Mouse (Mus musculus): ENCODE measurements around the gene Ppp4r4. TPM values are rescaled to one million over a fixed set of nuclear protein-coding genes. Genes with fewer than 3 reads are reported as not detected.

Ppp4r4 gene
- polyA plus RNA-seq, 1 experiment from 2014 or later = 2.3 TPM

DNA sequence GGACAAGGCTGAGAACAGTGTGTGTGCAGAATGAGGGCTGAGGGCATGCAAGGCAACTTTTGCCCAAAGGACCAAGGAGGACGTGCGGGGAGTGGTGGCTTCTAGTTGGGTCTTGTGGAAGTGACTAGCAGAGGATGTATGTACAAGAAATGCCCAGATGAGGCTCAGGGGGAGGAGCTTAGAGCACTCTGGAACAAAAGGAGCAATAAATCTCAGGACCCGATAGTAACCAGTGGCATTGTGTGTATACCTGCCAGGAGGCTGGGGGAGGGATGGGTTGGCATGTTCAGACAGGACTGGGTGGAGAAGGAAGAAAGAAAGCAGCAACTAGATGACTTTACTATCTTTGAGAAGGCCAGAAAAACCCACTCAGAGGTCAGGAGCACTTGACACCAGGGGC, 27.7 kb upstream of the Ppp4r4 start:
- Histone ChIP-seq H3K4me1 (no peaks in the 10 kb centered on the region), H3K27me3 (replicated peaks) (no peaks in the 10 kb centered on the region), H3K9me3 (replicated peaks) (no peaks in the 10 kb centered on the region), H3K27ac (no peak overlapping the region), H3K36me3 (no peaks in the 10 kb centered on the region), H3K4me3 (no peak overlapping the region), H3K4me2 (no peak overlapping the region), H3K9ac (no peak overlapping the region)
- ATAC-seq = no peak
- WGBS (ENCODE audit: insufficient replicate concordance) = 75% methylated on average over 3 of the region's 3 CpGs

GRCm38 (mm10) chr12:103508346-103508745, 23.7 kb upstream of the Ppp4r4 start:
- WGBS (ENCODE audit: insufficient replicate concordance) = 66% methylated on average over 4 of the region's 4 CpGs
- Histone ChIP-seq H3K9me3 (replicated peaks) (no peaks in the 10 kb centered on the region), H3K4me1 (no peaks in the 10 kb centered on the region), H3K36me3 (no peaks in the 10 kb centered on the region), H3K4me3 (no peak overlapping the region), H3K27me3 (replicated peaks) (no peaks in the 10 kb centered on the region), H3K9ac (no peak overlapping the region), H3K27ac (no peak overlapping the region), H3K4me2 (no peak overlapping the region)
- ATAC-seq = no peak

GRCm38 (mm10) chr12:103509893-103510292, 22.2 kb upstream of the Ppp4r4 start:
- 74% methylated on average over 8 of the region's 8 CpGs for WGBS (ENCODE audit: insufficient replicate concordance)
- no peak for ATAC-seq
- Histone ChIP-seq H3K9ac (no peak overlapping the region), H3K9me3 (replicated peaks) (no peaks in the 10 kb centered on the region), H3K36me3 (no peaks in the 10 kb centered on the region), H3K4me1 (no peaks in the 10 kb centered on the region), H3K27ac (no peak overlapping the region), H3K4me3 (no peak overlapping the region), H3K4me2 (no peak overlapping the region), H3K27me3 (replicated peaks) (no peaks in the 10 kb centered on the region)

GRCm38 (mm10) chr12:103511586-103511985, 20.5 kb upstream of the Ppp4r4 start:
- 31% methylated on average over 2 of the region's 2 CpGs for WGBS (ENCODE audit: insufficient replicate concordance)
- H3K4me2 ChIP-seq = no peak overlapping the region

GRCm38 (mm10) chr12:103513039-103513438, 19.0 kb upstream of the Ppp4r4 start:
- Histone ChIP-seq H3K36me3 (no peaks in the 10 kb centered on the region), H3K9me3 (replicated peaks) (no peaks in the 10 kb centered on the region), H3K4me3 (no peak overlapping the region), H3K4me2 (no peak overlapping the region), H3K27ac (no peak overlapping the region), H3K4me1 (no peaks in the 10 kb centered on the region), H3K9ac (no peak overlapping the region), H3K27me3 (replicated peaks) (no peaks in the 10 kb centered on the region)
- ATAC-seq = no peak
- WGBS (ENCODE audit: insufficient replicate concordance) = 38% methylated on average over 2 of the region's 2 CpGs

More at GRCm38 (mm10) chr12:103511586-103511985, 20.5 kb upstream of the Ppp4r4 start:
- H3K9ac ChIP-seq = no peak overlapping the region
- H3K36me3 ChIP-seq = no peaks in the 10 kb centered on the region
- no peaks in the 10 kb centered on the region for H3K27me3 ChIP-seq (replicated peaks)
- no peaks in the 10 kb centered on the region for H3K9me3 ChIP-seq (replicated peaks)
- no peak overlapping the region for H3K4me3 ChIP-seq
- H3K4me1 ChIP-seq = no peaks in the 10 kb centered on the region
- no peak for ATAC-seq
- H3K27ac ChIP-seq = no peak overlapping the region

GRCm38 (mm10) chr12:103513451-103513871, 18.6 kb upstream of the Ppp4r4 start:
- Histone ChIP-seq H3K9me3 (replicated peaks) (no peaks in the 10 kb centered on the region), H3K4me3 (no peak overlapping the region), H3K4me1 (no peaks in the 10 kb centered on the region), H3K4me2 (no peak overlapping the region), H3K27me3 (replicated peaks) (no peaks in the 10 kb centered on the region), H3K36me3 (no peaks in the 10 kb centered on the region), H3K27ac (no peak overlapping the region), H3K9ac (no peak overlapping the region)
- ATAC-seq = no peak
- WGBS (ENCODE audit: insufficient replicate concordance) = 45% methylated on average over 4 of the region's 4 CpGs

DNA sequence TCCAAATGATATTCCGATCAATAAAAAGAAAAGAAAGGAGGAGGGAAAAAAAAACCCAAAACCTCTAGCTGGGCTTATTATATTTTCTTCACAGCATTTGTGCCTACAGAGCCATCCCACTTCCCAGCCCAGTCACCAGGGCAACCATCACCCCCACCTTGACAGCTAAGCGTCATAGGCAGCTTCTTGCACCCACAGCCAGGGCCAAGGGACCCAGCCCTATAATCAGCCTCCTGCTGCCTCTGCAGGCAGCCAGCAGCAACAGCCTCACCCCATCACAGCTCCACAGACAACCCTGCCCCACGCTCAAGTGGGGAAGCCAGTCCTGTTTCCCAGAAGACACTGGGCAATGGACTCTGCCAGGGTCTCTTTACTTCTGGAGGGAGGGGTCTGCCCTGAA, 17.7 kb upstream of the Ppp4r4 start:
- no peak for ATAC-seq
- H3K9ac ChIP-seq = no peak overlapping the region

GRCm38 (mm10) chr12:103515638-103516037, 16.4 kb upstream of the Ppp4r4 start:
- Histone ChIP-seq H3K27ac (no peak overlapping the region), H3K27me3 (replicated peaks) (no peaks in the 10 kb centered on the region), H3K9ac (no peak overlapping the region), H3K9me3 (replicated peaks) (no peaks in the 10 kb centered on the region), H3K4me1 (no peaks in the 10 kb centered on the region), H3K4me3 (no peak overlapping the region), H3K36me3 (no peaks in the 10 kb centered on the region), H3K4me2 (no peak overlapping the region)
- WGBS (ENCODE audit: insufficient replicate concordance) = 57% methylated on average over 4 of the region's 4 CpGs
- no peak for ATAC-seq

More for the DNA sequence above, 17.7 kb upstream of the Ppp4r4 start:
- no peaks in the 10 kb centered on the region for H3K27me3 ChIP-seq (replicated peaks)
- no peak overlapping the region for H3K27ac ChIP-seq
- no peaks in the 10 kb centered on the region for H3K9me3 ChIP-seq (replicated peaks)
- no peak overlapping the region for H3K4me3 ChIP-seq
- WGBS (ENCODE audit: insufficient replicate concordance) = 48% methylated on average over 3 of the region's 3 CpGs
- no peaks in the 10 kb centered on the region for H3K36me3 ChIP-seq
- no peak overlapping the region for H3K4me2 ChIP-seq
- H3K4me1 ChIP-seq = no peaks in the 10 kb centered on the region

GRCm38 (mm10) chr12:103518640-103519039, 13.4 kb upstream of the Ppp4r4 start:
- Histone ChIP-seq H3K9ac (no peak overlapping the region), H3K36me3 (no peaks in the 10 kb centered on the region), H3K27ac (no peak overlapping the region), H3K4me3 (no peak overlapping the region), H3K4me2 (no peak overlapping the region), H3K4me1 (no peaks in the 10 kb centered on the region), H3K27me3 (replicated peaks) (no peaks in the 10 kb centered on the region), H3K9me3 (replicated peaks) (no peaks in the 10 kb centered on the region)
- 65% methylated on average over 6 of the region's 6 CpGs for WGBS (ENCODE audit: insufficient replicate concordance)
- ATAC-seq = no peak

DNA sequence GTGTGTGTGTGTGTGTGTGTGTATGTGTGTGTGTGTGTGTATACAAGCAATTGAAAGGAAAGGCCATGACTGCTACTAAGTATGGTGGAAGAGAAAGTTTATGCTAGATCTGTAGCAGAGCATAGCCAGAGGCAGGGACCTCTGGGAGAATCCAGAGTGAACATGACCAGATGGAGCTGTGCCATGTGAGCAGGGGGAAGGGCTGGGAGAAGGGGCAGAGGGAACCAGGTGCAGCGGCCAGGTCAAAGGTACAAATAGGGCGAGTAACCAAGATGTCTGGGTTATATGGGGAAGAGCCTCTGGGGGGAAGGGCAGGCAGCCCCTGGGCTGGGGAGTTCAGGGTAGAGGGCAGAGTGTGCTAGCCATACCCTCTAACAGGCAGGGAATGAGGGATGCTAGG, 1.5 kb upstream of the Ppp4r4 start:
- 59% methylated on average over 2 of the region's 2 CpGs for WGBS (ENCODE audit: insufficient replicate concordance)
- Histone ChIP-seq H3K4me2 (no peak overlapping the region), H3K9me3 (replicated peaks) (no peaks in the 10 kb centered on the region), H3K4me3 (no peak overlapping the region), H3K4me1 (peaks cover 16% of the 10 kb centered on the region), H3K27me3 (replicated peaks) (peaks cover 45% of the 10 kb centered on the region), H3K9ac (no peak overlapping the region), H3K27ac (no peak overlapping the region), H3K36me3 (no peaks in the 10 kb centered on the region)
- ATAC-seq = no peak

- Histone ChIP-seq H3K27ac (no peak overlapping the region), H3K36me3 (no peaks in the 10 kb centered on the region), H3K27me3 (replicated peaks) (peaks cover 45% of the 10 kb centered on the region), H3K4me2 (peak overlapping the region; percentile 89), H3K4me3 (peak overlapping the region; percentile 60), H3K9ac (peak overlapping the region; percentile 62), H3K9me3 (replicated peaks) (no peaks in the 10 kb centered on the region), H3K4me1 (peaks cover 16% of the 10 kb centered on the region)
- WGBS (ENCODE audit: insufficient replicate concordance) = 2% methylated on average over 42 of the region's 44 CpGs
- ATAC-seq = peak; percentile 36
Measured at GRCm38 (mm10) chr12:103532649-103533395, 739 bp downstream of the Ppp4r4 start.

DNA sequence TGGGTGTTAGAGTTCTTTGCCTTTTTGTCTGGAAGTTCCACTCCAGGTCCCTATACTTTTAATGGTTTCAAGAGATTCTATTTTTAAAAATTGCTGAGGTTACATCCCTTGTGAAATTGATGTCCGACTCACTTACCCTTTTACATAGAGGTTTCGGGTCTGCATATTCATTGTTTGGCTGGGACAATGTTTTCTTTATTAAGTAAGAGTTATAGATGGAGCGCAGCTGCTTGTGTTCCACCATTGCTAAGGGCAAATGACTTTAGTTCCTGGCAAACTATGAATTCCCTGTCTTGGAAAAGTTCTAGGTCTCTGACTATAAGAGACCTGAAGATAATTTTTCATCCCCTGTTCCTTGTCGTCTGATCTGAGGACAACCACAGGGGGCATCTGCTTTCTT, 8.3 kb downstream of the Ppp4r4 start:
- Histone ChIP-seq H3K4me2 (no peak overlapping the region), H3K36me3 (no peaks in the 10 kb centered on the region), H3K9me3 (replicated peaks) (no peaks in the 10 kb centered on the region), H3K27me3 (replicated peaks) (0 out of 2 replicates have a peak, but pooled peaks cover under 1% of the 10 kb centered on the region), H3K9ac (no peak overlapping the region), H3K4me3 (no peak overlapping the region), H3K4me1 (no peaks in the 10 kb centered on the region), H3K27ac (no peak overlapping the region)
- no peak for ATAC-seq
- WGBS (ENCODE audit: insufficient replicate concordance) = 57% methylated on average over 4 of the region's 4 CpGs

DNA sequence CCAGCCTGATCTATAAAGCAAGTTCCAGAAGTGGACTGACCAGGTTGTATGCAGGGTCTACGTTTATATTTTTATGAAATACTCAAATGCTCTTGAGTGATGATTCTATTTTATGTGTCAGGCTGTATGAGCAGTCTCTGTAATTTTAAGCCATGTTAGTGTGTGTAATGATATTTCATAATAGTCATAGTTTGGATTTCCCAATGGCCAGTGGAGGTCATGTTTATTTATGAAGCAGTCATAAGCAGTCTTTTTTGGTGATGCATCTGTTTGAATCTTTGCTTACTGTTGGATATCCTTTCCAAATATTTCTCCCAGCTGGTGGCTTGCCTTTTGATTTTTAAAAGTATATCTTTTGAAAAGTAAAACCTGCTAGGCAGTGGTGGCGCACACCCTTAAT, 11.3 kb downstream of the Ppp4r4 start:
- ATAC-seq = no peak
- Histone ChIP-seq H3K27ac (no peak overlapping the region), H3K27me3 (replicated peaks) (no peaks in the 10 kb centered on the region), H3K9ac (no peak overlapping the region), H3K4me2 (no peak overlapping the region), H3K36me3 (no peaks in the 10 kb centered on the region), H3K9me3 (replicated peaks) (no peaks in the 10 kb centered on the region), H3K4me1 (no peaks in the 10 kb centered on the region), H3K4me3 (no peak overlapping the region)
- WGBS (ENCODE audit: insufficient replicate concordance) = 65% methylated on average over 2 of the region's 2 CpGs
